Mouse (Mus musculus) 3T3-L1 (cell line): ENCODE results near the gene Naxe.

Source experiments
- DNase-seq: peaks from one replicate; pipeline ENCODE4 v3.0.0-alpha.2; 2015; ENCODE audit warnings: low read depth, low spot score

Gene Naxe

DNA sequence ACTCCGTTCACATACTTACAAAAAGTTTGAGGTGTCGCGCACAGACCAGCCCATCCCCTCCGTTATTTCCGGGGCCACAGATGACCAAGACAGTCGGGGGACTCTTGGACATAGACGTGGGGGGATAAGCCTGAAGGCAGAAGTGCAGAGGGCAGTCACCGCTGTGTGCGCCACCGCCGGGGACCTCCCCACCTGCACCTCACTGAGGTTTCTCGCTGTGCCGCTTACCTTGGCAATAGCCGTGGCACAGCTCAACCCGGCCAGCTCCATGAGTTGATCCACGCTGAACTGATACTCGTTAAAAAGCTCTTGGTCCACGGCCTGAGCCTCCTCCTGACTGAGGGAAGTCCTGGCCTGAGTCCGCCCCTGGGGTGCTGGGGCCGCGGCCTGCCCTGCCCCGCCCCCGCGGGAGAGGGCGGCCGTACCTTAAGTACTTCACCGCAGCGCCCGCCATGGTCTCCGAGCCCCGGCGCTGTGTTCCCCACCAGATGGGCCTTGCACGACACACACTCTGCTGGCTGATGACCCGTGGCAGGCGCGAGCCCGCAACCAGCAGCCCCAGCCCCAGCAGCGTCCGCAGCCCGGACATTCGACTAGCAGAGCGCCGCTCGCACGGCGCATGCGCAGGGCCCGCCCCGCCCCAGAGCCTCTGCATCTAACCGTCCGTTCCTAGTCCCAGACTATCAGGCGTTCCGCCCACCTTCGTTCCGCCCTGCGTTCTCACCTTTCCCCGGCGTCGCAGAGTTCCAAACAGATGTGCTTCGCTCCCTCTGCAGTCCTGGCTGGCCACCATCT is at the start of gene Naxe:
Gene Naxe (minus strand): TSS at position 594 of the 795 bp plus-strand sequence.
- DNase-seq: peak; percentile 92

DNA sequence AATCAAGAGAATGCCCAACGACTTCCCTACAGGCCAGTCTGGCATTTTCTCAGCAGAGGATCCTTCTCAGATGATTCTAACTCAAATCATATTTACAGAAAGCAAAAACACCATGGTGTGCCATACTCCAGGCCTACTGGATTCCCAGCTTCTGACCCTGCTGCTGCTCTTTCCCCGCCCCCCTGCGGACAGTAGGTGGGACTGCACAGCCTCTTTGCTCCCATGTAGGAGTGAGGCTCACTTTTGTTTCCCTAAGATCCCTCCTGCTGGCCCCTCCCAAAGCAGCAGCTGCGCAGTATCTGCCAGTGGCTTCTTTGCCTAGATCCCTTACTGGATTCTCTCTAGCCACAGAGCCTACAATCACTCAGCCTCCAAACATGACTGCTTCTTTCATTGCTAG is 47.8 kb upstream of the Naxe start:
- no peak for DNase-seq

DNA sequence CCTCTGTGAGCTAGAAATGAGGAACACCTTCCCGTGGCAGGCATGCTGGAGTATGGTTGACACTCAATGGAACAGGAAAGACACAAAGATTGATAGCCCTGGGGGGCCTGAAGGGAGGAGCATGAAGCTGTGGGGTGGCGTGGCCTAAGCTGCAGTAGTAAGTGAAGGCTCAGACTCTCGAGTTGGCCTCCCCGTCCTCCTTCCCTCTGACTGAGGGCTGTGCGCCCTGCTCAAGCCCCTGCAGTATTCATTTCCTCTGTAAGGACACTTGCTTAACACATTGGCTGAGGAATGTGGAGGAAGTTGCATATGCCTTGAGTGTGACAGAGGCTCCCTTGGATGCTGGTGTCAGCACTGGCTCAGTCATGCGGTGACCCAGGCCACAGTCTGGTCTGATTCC is 44.3 kb upstream of the Naxe start:
- DNase-seq: no peak

DNA sequence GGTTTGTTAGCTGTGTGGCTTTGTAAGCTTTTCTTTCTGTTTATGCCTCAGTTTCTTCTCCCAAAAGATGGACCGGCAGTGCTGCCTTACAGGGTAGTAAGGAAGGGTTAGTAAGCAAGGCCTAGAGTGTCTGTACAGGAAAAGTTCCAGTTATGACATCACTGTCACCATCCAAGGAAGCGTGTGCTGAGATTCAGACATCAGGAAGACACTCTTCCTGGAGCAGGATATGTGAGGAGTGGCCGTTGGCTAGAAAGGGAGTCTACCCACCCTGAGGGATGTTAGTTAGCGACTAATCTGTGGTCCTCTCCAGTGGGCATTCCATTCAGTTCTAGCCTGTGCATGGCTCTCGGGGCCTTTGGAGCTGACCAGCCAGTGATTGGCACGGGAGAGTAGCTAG is 43.9 kb upstream of the Naxe start:
- DNase-seq: no peak

DNA sequence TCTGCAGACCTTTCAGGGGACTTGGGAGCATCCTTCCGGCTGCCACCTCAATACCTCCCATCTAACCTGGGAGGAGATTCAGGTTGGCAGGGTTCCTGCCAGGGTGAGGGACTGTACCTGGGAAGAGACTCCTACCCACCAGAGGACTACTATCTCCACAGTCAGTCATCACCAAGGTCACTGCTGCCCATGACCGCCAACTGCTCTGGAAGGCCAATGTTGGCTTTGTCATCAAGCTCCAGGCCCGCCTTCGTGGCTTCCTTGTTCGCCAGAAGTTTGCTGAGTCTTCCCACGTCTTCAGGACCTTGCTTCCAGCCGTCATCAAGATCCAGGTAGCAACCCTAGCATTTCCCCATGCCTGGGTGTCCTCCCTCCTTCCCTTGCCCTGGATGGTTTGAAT is 43.4 kb upstream of the Naxe start:
- DNase-seq: no peak

DNA sequence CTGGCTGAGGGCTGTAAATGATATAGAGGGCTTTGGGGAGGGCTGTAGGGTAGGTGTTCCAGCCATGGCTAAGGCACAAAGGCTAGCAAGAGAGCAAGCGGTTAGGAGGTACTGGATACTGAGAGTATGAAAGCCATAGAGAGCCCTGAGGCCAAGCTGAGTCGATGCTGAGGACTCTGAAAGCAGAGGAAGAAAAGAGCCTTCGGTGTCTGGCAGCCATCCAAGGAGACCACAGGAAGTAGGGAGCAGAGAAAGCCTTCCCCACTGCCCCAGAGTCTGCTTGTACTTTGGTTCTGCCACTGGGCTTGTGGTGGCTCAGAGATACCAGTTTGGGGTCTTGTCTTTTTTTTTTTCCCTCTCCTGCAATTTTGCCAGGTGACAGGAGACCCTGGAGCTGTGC is 42.0 kb upstream of the Naxe start:
- peak; percentile 88 for DNase-seq

DNA sequence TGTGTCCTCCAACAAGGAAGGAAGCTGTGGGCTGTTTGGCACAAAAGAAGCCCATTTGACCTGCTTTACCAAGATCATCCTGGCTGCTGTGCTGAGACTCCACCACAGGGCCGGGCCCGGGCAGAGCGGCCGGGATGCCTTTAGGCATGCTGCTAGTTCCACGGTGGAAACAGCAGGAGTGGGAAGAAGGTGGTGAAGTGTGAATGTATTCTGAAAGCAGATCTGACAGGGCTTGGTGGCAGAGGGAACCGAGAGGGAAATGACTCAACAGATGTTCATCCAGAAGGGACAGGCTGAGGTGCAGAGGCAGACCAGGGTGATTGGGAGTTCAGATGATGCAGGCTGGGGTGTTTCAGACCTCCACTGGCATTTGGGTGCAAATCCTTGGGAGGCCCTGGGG is 39.4 kb upstream of the Naxe start:
- DNase-seq: peak; percentile 68

DNA sequence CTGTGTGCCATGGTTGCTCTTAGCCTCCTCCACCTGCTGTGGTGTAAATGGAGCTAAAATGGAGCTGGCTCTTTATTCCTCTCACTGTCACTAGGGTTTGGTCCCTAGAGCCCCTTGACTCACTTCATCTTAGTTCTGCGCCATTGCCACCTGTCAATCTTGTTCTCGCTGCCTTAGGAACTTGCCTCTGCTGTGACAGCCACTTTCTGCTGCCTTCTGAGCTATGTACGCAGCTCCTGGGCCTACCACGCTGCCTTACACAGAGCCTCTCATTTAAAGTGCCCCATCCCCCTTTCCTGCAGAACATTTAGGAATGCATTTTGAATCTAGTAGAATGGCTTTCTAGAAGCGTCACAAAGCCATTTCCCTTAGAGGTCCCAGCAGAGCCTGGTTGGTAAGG is 35.8 kb upstream of the Naxe start:
- DNase-seq: no peak

DNA sequence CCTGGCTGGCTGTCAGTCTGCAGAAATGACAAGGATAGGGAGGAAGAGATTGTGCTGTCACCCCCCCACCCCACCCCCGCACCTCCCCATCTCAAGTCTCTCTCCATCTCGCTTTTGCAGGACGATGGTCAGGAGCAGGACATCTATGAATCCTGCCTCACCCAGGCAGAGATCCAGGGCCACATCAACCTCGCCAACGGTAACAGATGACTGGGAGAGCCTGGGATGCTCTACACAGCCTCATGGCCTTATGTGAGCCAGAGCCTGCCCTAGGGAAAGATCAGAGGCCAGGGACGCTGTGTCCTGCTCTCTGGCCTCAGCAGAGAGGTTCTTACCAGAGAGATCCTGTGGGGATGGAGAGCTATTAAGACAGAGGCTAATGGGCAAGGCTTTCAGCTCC is 32.3 kb upstream of the Naxe start:
- no peak for DNase-seq

DNA sequence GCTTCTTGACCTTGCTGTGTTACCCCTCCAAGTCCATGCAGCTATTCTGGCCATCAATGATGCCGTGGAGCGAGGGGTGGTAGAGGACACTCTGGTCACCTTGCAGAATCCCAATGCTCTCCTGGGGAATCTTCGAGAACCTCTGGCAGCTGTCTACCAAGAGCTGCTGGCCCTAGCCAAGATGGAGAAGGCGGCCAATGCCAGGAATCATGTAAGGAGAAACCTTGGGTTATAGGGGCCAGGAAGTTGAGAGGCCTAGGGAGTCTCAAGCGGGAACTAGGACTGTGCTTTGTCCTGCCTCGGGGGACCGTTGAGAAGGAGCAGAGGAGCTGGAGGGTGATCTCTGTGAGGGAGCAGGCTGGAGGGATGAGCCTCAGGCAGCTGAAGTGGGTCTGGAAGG is 31.8 kb upstream of the Naxe start:
- no peak for DNase-seq

DNA sequence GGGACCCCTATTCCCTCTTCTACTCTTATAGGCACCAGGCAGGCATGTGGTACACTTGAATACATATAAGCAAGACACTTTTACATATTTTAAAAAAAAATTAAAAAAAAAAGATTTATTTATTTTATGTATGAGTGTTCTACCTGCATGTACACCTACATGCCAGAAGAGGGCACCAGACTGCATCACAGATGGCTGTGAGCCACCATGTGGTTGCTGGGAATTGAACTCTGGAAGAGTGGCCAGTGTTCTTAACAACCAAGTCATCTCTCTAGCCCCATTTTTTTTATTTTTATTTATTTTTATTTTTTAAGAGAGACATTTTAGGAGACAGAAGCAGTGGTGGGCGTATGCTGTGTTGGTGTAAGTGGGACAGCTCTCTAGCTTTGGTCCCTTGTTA is 29.4 kb upstream of the Naxe start:
- DNase-seq: peak; percentile 76

DNA sequence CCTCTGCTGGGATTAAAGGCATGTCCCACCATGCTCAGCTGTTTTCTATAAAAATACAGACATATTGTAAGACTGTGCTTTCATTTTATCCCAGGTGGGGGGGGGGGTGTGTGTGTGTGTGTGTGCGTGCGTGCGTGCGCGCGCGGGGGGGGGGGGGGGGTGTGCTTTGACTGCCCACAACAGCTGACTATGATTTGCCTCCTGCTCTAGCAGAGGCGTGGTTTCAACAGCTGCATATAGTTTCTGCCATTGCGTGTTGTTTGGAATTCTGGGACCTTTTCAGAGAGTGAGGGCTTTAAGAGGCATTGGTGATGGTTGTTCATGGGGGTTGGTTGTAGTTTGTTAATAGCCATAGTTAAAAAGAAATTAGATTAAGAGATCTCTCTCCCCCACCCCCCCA is 27.2 kb upstream of the Naxe start:
- no peak for DNase-seq

DNA sequence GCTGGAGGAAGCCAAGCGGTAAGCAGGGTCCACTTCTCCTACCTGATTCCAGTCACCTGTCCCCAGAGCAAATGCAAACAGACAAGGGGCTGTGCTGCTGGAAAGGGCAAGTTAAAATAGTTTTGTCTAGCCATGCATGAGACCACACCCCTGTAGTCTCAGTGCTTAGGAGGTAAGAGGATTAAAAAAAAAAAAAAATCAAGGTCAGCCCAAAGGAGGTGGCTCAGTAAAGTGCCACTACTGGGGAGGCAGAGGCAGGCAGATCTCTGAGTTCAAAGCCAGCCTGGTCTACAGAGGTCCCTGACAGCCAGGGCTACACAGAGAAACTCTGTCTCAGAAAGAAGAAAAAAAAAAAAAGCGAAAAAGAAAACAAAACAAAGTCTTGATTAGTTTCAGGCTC is 25.7 kb upstream of the Naxe start:
- DNase-seq: no peak

DNA sequence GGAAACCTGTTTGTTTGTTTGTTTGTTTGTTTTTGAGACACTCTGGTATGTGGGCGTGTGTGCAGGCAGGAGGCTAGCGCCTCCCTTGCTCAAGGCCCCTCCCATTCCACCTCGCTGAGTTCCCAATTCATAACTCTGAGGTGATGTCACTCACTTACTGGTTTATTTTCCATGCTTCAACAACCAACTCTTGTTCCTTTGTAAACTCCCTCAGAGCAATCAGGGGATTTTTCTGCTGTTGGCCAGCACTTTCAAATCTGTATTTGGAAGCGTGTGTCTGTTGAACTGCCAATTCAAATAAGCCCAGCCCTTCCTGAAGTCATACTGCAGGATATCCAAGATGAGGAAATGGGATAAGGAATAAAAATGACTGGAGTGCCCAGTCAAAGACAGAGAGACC is 24.4 kb upstream of the Naxe start:
- peak; percentile 88 for DNase-seq

DNA sequence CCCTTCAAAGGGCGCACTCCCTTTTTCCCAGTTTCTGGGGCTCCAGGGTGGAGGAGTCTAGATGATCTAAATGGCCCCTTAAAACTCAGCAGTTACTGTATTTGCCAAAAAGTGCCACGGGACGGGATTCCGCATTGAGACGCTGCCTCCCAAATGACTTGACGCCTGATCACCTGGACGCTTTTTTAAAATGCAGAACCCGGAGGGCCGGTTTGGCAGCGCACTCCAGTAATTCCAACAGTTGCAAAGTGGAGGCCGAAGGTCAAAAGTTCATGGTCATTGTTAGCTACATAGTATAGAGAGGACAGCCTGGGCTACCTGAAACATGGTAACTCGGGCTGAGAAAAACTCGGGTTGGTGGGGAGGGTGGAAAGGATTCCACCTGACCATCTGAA is 23.9 kb upstream of the Naxe start:
- no peak for DNase-seq

DNA sequence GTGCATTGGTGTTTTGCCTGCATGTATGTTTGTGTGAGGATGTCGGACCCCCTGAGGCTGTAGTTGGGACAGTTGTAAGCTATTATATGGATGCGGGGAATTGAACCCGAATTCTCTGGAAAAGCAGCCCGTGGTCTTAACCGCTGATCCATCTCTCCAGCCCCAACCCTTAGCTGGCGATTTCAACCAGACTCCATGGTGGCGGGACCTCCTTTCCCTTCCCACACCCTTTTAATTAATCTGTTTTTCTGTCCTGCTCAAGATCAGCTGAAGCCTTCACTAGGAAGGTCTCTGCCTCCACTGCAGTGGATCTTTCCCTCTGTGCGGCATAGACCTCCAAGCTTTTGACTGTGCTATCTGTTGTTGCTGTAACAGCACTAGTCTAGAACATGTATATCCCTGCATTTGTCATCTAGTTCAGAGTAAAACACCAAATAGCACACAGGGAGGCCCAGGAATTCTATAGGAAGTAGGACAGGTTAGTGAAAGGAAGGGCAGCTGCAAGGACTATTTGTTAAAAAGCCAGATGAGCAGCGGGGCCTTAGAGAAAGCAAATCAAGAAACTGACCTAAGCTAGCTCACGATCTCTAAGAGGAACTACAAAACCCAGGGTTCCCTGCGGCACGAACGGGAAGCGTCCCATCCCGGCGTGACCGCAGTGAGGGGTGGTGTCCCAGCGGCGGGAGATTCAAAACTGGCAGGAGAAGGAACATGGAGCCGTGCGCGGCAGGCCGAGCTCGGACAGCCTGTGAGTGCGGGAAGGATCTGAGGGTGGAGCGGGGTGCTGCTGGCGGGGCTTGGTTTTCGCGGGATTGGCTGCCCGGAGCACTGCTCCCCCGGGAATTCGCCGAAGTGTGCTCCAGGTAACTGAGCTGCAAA is 23.3 kb upstream of the Naxe start, which contains the start of gene Iqgap3:
Gene Iqgap3 (plus strand): TSS at position 627 of the 879 bp plus-strand sequence.
- DNase-seq: peak; percentile 96

DNA sequence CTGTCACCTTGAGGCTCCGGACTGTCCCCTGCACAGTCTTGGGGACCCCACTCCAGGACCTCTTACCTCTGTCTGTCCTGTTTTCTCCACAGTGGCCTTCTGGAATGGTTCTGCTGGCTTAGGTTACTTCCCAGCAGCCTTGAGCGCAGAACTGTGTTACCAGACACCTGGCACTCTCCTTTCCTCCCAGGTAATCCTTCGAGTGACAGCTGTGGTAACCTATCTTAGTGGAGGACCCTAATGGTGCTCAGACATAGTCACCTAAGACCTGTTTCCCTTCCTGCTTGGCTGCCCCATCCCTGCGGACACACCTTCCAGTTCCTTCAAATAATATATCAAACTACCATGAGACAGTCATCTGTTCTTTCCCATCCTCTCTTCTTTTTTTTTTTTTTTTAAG is 19.9 kb upstream of the Naxe start, which contains the start of gene Ttc24:
Gene Ttc24 (minus strand): TSS at position 101 of the 400 bp plus-strand sequence.
- DNase-seq: no peak

DNA sequence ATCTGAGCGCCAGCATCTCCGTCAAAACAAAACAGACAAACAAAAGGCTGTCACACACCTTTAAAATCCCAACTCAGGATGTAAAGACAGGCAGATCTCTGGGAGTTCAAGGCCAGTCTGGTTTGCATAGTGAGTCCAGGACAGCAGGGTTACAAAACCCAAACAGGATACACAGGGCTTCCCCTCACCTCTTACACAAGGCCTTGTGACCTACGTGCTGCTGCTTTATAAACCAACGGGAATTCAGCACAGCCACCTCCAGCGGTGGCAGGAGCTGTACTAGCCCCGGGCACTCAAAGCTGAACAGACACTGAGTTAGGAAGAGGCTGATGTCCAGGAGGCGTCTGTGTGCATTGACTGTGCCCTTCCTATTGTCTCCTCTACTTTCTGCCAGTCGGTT is 19.1 kb upstream of the Naxe start:
- DNase-seq: no peak

DNA sequence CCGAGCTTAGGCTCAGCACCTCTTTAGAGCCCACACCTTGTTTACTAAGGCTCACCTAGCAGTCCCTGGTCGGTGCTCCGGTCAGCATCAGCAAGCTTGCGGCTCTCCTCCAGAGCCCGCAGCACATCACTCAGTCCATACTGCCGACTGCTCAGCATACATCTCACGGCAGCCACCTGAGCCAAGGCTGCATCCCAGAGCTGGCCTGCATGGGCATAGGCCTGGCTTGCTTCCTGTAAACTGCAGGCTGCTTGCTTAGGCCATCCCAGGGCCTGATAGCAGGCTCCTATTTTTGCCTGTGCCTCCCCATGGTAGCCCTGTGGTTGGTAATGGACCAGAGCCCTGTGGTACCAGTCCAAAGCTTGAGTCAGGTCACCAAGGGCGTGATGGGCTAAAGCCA is 16.5 kb upstream of the Naxe start:
- no peak for DNase-seq

DNA sequence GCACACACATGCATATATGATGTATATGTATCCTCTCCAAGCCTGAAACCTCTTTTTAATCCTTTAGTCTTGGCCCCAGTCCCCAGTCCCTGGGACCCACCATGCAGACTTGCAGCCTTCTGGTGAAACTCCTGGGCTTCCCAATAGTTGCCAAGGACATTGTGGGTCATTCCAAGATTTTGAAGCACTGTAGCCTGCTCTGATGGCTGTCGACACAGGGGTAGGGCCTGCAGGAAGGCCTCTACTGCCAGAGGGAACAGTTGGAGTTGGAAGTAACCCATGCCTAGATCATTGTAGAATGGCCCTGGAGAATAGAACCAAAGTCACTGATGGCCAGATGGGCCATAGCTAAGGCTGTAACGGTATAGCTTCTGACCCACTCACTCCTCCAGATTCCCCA is 16.1 kb upstream of the Naxe start:
- no peak for DNase-seq

DNA sequence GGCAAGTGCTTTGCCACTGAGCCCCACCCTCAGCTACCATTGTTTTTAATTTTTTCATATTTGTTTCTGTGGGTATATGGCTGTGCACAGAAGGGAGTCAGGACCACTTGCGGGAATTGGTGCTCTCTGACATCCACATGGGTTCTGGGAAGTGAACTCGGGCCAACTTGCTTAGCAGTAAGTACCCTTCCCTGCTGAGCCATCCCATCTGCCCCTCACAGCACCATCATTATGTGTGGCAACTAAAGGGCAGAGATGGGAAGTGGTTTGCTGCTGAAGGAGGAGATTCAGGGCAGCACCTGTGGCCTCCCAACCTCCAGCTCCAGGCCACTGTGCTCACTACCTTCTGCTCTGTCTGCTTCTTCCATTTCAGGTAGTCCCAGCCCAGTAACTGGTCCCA is 15.3 kb upstream of the Naxe start:
- no peak for DNase-seq

DNA sequence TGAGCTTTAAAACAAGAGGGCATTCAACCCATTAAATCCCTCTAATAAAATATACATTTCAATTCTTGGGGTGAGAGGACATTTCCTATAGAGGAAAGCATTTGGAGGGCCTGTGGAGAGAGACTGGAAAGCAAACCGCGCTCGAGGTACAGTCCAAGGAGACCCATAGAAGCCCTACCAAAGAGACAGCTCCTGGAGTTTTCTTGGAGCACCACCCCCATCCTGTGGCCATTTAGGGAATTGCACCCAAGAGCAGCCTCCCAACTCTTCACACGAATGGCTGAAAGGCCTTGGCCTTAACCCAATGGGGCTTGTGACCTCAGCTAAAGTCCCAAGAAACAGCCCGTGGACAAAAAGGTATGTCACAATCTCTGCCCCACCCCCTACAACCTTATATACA is 13.5 kb upstream of the Naxe start:
- peak; percentile 95 for DNase-seq

DNA sequence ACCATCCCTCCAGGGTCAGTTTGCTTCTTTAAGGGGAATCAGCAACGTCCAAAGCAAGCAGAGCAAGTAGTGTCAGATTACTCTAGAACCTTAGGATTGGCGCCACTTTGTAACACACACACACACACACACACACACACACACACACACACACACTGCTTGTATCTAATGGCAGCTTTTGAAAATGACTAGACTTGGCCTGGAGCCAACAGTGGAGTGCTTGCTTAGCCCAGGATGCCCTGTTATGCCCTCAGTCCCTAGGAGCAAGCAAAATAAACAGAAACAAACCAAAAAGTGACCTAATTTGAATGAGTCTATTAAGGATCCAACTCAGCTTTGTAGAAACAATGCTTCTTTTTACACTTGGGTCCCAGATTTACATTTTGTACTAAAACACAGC is 10.1 kb upstream of the Naxe start:
- DNase-seq: peak; percentile 53
